Mouse (Mus musculus) gastrocnemius, postnatal 10 days (tissue): ENCODE measurements around the gene Cenpt. TPM values are rescaled to one million over a fixed set of nuclear protein-coding genes. Genes with fewer than 3 reads are reported as not detected.

Experiments used
- DNase-seq: peaks from one replicate; pipeline ENCODE4 v3.0.0; 2021; ENCODE audit warnings: mixed read lengths
- total RNA-seq, 2 experiments: library from RNA; stranded (reverse); gene quantifications; 2 replicates each; pipeline ENCODE4 v1.2.3; 2021

The Cenpt gene
- total RNA-seq, 2 experiments from 2014 or later = 5.2 to 7.0 TPM

DNA sequence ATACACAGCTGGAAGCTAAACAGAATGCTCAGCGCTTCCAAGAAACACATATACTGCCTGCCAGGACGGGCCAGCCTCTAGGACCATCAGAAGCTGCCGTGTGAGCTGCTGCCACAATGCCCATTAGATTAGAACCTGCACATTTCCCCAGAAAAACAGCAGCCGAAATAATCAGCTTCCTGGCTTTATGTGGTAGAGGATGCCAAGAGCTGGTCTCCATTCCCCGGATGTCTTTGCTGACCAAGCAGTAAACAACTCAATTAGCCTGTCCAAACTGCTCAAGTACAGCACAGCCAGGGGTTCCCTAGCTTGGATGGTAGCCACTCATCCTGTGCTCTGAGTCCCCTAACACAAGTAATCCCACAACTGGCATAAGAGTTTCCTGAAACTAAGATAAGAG, 45.3 kb downstream of the Cenpt start:
- DNase-seq = no peak

GRCm38 (mm10) chr8:105805964-105806363, 47.1 kb downstream of the Cenpt start:
- DNase-seq = no peak

DNA sequence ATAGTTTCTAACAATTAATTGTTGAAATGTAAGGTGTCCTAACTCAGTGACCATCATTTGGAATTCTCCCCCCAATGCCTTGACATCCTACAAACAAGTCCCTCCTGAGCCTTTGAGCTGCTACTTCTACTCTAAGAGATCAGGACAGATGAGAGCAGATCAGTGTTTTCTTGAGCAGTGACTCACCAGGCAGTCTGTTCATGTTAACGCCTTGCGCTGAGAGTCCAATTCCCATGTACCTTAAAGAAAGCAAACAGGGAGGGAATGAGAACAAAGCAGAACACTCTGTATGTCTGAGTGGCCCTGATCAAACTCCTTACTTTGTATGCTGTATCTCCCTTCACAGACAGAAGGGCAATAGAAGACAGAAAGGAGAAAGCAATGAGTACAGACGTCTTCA, 47.7 kb downstream of the Cenpt start:
- DNase-seq = no peak

GRCm38 (mm10) chr8:105804797-105805196, 48.3 kb downstream of the Cenpt start:
- DNase-seq = no peak

- DNase-seq = no peak
Measured at GRCm38 (mm10) chr8:105801153-105801904, 51.7 kb downstream of the Cenpt start.

GRCm38 (mm10) chr8:105799091-105799812, 53.8 kb downstream of the Cenpt start:
- DNase-seq = peak; percentile 76

DNA sequence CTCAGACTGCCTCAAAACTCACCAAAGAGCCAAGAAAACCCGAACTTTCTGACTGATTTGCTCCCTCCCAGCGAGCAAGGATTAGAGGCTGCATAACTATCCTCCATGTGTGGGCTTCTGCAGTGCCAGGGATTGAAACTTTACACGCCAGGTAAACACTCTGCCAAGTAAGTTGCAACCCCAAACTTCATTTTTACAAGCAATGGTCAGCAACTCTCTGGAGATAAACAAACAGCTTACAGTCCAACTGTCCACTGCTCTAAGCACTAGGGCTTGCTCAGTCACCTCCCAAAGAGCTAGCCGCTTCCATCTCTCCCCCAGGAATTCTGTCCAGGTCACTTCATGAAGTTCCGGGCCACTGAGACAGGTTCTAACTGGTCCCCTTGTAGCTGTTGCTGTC, 54.7 kb downstream of the Cenpt start:
- DNase-seq = no peak

GRCm38 (mm10) chr8:105795785-105796184, 57.3 kb downstream of the Cenpt start:
- no peak for DNase-seq

Other genes with a start within 250 kb of the Cenpt start
- gene Ripor1, start 248.0 kb downstream of the Cenpt start, total RNA-seq = 10 to 100 TPM; 20.7 to 26.9 TPM
- gene Ctcf, start 216.7 kb downstream of the Cenpt start, total RNA-seq = 10 to 100 TPM; 43.7 to 46.7 TPM
- gene Agrp, start 215.9 kb downstream of the Cenpt start, total RNA-seq = under 1 TPM; 0.84 to 0.85 TPM
- gene Carmil2, start 167.0 kb downstream of the Cenpt start, total RNA-seq = under 1 TPM; 0.28 to 0.38 TPM
- gene Acd, start 152.2 kb downstream of the Cenpt start, total RNA-seq = 10 to 100 TPM; 12.9 to 15.2 TPM
- gene Pard6a, start 152.1 kb downstream of the Cenpt start, total RNA-seq = 1 to 10 TPM; 6.0 to 7.8 TPM
- gene 4933405L10Rik, start 145.6 kb downstream of the Cenpt start, total RNA-seq = not detected
- gene Enkd1, start 145.1 kb downstream of the Cenpt start, total RNA-seq = 1 to 10 TPM; 2.0 to 3.7 TPM
- 1 to 10 TPM; 6.5 to 7.6 TPM for gene Gfod2, start 94.6 kb downstream of the Cenpt start, total RNA-seq
- 10 to 100 TPM; 19.9 to 25.2 TPM for gene Ranbp10, start 25.9 kb downstream of the Cenpt start, total RNA-seq
- gene Tsnaxip1, start 25.5 kb downstream of the Cenpt start, total RNA-seq = not detected
- gene Thap11, start 1.9 kb upstream of the Cenpt start, total RNA-seq = 10 to 100 TPM; 24.2 to 26.9 TPM
- gene Nutf2, start 7.3 kb upstream of the Cenpt start, total RNA-seq = 10 to 100 TPM; 65.5 to 80.5 TPM
- 10 to 100 TPM; 24.6 to 30.3 TPM for gene Edc4, start 27.6 kb upstream of the Cenpt start, total RNA-seq
- gene Nrn1l, start 40.3 kb upstream of the Cenpt start, total RNA-seq = under 1 TPM in 1 of 2 experiments, not detected in 1; 0.56 TPM
- 10 to 100 TPM; 15.2 to 17.5 TPM for gene Pskh1, start 47.2 kb upstream of the Cenpt start, total RNA-seq
- gene Ctrl, start 80.6 kb upstream of the Cenpt start, total RNA-seq = under 1 TPM in 1 of 2 experiments, not detected in 1; 0.47 TPM
- gene Psmb10, start 85.2 kb upstream of the Cenpt start, total RNA-seq = 10 to 100 TPM; 22.9 to 26.3 TPM
- 1 to 10 TPM in 1 of 2 experiments, under 1 TPM in 1; 0.23 to 1.2 TPM for gene Lcat, start 90.1 kb upstream of the Cenpt start, total RNA-seq
- gene Slc12a4, start 112.8 kb upstream of the Cenpt start, total RNA-seq = 10 to 100 TPM; 18.7 to 26.6 TPM
- gene Dpep3, start 126.2 kb upstream of the Cenpt start, total RNA-seq = not detected
- gene Dus2, start 138.1 kb upstream of the Cenpt start, total RNA-seq = 10 to 100 TPM in 1 of 2 experiments, 1 to 10 TPM in 1; 9.6 to 11.1 TPM
- not detected for gene Dpep2nb, start 152.7 kb upstream of the Cenpt start, total RNA-seq
- 1 to 10 TPM; 8.0 to 8.4 TPM for gene Ddx28, start 158.6 kb upstream of the Cenpt start, total RNA-seq
- gene Nfatc3, start 205.6 kb upstream of the Cenpt start, total RNA-seq = 10 to 100 TPM; 25.3 to 30.7 TPM